Mouse (Mus musculus): ENCODE data around the gene Cldn4. TPM values are rescaled to one million over a fixed set of nuclear protein-coding genes. Genes with fewer than 3 reads are reported as not detected.
A peak's percentile ranks its signal among the peaks of the same experiment; 100 is the strongest.
"Not testable (repeated sequence)": the region's sequence is repeated elsewhere in the genome, so short reads cannot be mapped to it uniquely, and the experiment has no call there.

Cldn4 gene
- total RNA-seq, 2 experiments from 2014 or later: not detected

DNA sequence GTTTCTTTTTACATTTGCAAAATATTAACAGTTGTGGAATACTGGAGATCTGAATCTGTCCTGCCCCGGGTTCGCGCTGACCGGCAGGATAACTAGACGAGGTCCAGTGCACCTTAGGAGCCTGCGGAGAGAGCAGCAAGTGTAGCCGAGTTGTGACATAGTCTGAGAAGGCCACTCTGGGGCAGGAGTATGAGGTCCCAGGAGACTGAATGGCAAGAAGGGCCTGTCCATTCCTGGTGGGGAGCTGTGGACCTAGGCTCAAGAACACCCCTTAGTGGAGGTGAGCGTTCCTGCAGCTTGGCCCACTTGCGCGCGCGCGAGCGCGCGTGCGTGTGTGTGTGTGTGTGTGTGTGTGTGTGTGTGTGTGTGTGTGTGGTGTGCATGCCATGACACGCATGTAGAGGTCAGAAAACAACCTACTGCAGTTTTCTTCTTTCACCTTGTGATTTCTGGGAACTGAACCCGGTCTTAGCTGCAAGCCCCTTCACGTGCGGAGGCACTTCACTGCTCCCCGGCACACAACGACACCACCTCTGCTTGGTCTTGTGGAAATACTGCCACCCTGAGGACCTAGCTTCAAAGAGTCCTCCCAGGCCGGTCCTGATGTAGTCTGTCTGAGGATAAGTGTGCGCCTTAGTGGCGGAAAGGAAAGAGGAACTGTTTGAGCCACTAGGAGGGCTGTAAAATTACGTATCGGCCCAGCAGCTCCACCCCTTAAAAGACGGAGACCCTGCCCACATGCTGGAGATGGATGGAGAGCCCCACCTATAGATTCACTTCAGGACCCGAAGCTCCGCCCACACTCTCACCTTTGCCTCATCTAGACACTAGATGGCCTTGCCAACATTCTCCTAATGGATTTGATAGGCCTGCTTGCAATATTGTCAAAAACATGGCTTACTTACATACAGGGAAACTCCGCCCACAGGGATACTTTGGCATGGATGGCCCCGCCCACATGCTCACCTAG, 19.4 kb upstream of the Cldn4 start:
- peak; percentile 88 for ATAC-seq (replicated peaks; ENCODE audit: low FRiP score, poor library complexity, severe bottlenecking)

DNA sequence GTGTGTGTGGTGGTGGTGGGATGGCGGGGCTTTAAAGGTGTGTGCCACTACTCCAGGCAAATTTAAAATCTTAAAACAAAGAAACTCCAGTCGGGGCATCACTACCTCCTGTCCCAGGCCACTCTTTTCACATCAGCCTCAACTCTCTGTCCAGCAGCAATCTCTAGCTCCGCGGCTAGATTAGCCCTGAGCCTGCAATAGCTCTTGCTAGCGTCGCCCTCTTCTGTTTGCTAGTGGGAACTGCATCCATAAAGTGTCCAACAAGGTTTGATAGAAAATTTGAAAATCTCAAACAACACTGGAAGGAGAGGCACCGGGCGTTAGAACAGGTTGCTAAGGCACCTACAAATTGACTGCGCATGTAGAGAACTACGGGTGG, 18.7 kb upstream of the Cldn4 start:
- ATAC-seq (replicated peaks; ENCODE audit: low FRiP score, poor library complexity, severe bottlenecking): peak; percentile 82

DNA sequence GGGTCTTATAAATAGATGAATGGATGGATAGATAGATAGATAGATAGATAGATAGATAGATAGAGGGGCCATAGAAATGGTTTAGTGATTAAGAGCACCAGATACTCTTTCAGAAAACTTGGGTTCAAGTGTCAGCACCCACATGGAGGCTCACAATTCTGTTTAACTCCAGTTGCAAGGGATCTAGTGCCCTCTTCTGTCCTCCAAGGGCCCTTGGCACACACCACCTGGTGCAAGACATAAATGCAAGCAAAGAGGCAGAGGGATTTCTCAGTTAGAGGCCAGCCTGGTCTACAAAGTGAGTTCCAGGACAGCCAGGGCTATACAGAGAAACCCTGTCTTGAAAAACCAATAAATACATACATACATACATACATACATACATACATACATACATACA, 17.9 kb upstream of the Cldn4 start:
- not testable (repeated sequence) for ATAC-seq (replicated peaks; ENCODE audit: low FRiP score, poor library complexity, severe bottlenecking)

DNA sequence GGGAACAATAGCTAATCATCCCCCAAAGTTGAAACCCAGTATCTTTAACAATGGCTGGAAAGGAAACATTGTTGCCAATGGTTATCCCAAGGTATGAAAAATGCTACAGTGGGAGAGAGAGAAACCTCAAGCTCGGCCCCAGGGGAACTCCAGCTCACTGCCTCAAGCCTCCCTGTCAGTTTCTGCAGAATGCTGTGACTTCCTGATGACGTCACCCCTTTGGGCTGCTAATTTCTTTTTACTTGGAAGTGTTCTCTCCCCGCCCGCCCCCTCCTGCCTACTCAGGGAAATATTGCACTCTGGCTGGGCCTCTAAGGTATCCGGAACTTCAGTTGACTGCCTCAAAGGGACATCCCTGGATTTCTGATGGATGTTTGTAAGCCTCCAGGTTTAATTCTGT, 16.8 kb upstream of the Cldn4 start:
- no peak for ATAC-seq (replicated peaks; ENCODE audit: low FRiP score, poor library complexity, severe bottlenecking)

DNA sequence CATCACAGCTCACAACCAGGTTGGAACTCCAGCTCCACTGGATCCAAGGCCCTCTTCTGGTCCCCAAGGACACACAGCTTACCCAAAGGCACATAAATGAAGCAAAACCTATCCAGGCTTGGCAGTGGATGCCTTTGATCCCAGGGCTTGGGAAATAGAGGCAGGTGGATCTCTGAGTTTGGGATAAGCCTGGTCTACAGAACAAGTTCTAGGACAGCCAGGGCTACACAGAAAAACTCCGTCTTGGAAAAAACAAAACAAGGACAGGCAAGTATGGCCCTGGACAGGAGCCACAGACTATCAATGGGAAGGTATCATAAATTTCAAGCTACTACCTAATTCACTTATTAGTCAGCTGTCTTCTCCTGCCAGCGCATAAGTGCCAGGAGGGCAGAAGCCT, 14.8 kb upstream of the Cldn4 start:
- ATAC-seq (replicated peaks; ENCODE audit: low FRiP score, poor library complexity, severe bottlenecking): no peak

DNA sequence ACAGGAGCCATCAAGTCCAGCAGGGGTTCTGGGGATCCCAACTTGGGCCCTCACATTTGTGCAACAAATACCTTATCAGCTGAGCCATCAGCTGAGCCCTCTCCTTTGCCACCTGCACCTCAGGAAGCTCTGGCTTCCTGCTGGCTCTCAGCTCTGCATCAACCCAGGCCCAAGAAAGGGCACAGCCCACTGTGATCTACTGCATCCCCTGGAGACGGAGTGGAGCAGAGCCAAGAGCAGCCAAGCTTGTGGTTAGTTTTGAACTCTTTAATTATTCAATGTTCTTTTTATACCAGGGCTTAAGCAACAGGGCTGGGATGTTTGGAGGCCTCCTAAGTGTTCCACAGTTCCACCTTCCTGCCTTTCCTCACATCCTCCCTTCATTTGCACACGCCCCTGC, 13.7 kb upstream of the Cldn4 start:
- ATAC-seq (replicated peaks; ENCODE audit: low FRiP score, poor library complexity, severe bottlenecking): no peak

DNA sequence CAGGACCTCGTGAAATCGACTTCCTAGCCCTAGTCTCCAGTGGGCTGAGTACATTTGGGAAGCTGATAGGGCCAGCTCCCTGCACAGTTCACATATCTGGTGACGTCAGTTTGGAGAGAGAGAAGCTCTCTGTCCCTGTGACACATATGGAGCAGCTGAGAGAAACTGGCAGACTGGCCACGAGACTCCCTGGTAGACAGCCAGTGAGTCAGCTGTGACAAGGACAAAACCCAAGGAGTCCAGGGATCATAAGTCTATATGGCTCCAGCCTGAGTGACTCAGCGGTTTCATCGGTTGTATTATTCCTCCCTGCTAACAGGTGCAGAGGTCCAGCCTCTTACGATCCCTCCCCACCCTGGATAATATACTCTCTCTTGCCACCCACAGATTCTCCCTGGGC, 12.4 kb upstream of the Cldn4 start:
- peak; percentile 55 for ATAC-seq (replicated peaks; ENCODE audit: low FRiP score, poor library complexity, severe bottlenecking)

DNA sequence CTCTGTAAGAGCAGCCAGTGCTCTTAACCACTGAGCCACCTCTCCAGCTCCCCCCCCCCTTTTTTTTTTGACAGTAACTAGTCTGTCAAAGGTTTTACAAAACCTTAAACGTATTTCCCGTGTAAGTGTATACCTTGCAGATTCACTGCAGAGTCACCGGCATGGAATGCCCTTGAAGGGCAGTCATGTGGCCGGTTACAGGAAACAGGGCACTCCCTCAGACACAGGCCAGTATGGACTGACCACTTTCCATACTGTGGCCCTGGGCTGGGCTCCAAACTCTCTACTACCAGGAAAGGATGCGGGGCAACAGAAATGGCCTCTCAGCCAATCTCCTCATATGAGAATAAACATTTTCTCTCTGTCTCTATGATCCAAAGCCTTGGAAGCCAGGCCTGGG, 8.8 kb upstream of the Cldn4 start:
- no peak for ATAC-seq (replicated peaks; ENCODE audit: low FRiP score, poor library complexity, severe bottlenecking)

DNA sequence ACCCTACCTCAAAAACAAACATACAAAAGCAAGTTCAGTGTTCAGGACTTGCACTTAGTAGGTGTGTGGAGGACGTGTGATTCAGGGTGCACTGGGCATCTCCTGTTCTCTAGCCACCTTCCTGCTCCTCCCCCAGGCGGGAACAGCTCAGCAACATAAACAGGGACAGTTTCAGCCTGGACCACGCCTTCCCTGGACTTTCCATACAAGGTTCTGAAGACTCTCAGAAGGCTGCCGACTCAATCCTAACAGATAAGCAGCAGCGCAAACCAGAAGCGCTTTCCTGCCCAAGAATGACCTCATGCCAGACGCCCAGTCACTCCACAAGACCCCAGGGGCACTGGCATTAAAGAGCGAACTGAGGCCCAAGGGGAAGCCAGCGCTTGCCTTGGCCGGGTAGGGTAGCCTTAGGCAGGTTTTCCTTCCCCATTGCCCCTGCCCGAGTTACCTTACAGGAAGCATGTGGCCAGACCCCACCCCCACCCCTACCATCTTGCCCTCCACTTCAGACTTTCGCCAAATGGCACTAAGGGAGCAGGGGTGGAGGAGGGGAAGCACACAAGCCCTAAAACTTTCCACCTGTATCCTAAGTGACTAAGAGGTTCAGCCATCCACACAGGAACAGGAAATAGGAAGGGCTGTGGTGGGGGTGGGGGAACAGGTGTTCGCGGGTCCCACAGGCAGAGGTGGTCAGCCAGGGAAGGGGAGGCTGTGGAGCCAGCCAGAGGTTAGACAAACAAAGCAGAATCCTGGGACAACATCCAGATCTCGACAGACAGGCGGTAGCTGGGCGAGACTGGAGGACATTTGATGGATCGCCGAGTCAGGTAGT, 4.5 kb upstream of the Cldn4 start:
- 0 out of 2 replicates have a peak, but pooled peaks have one; percentile 42 for ATAC-seq (replicated peaks; ENCODE audit: low FRiP score, poor library complexity, severe bottlenecking)

DNA sequence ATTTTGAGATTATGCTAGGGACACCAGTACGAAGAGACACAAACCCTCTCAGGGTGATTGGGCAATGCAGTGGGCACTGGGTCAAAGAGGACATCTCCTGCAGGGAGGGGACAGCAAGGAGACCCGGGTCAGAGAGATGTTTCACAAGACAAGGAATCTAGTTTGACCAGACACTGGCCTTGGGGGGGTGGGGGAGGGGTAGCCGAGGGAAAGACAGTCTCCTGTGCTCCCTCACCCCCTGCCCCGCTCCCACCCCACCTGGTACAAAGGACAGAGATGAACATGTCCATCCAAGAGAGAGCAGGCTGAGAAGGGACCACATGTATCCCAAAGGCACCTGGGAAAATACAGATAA, 1.3 kb upstream of the Cldn4 start:
- ATAC-seq (replicated peaks; ENCODE audit: low FRiP score, poor library complexity, severe bottlenecking): no peak

DNA sequence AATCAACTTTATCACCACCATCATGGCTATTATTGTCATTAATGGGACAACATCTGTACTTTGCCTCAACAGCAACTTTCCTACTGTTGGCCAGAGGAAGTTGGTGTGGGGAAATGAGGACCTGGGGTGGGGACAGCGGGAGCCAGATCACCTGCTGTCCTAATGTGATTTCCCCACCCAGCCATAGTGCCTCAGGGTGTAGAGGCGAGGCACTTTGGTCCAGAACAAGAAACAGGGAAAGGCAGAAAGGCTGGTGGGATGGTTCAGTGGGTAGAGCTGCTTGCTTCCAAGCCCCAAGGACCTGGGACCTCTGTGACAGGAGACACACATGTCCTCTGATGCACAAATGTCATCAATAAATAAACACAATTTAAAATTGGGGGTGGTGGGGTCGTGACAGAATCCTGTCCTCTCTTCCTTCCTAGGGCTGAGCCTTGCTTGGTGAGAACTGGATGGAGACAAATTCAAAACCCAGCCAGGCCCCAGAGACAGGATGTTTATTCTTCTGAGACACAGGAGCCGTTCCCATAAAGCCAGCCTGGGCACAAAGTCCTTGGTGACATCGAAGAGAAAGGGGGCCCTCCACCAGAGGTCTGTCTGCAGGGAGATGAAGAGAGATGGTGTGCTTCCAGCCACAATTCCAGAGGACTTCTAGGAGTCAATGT, 818 bp upstream of the Cldn4 start:
- ATAC-seq (replicated peaks; ENCODE audit: low FRiP score, poor library complexity, severe bottlenecking): no peak

DNA sequence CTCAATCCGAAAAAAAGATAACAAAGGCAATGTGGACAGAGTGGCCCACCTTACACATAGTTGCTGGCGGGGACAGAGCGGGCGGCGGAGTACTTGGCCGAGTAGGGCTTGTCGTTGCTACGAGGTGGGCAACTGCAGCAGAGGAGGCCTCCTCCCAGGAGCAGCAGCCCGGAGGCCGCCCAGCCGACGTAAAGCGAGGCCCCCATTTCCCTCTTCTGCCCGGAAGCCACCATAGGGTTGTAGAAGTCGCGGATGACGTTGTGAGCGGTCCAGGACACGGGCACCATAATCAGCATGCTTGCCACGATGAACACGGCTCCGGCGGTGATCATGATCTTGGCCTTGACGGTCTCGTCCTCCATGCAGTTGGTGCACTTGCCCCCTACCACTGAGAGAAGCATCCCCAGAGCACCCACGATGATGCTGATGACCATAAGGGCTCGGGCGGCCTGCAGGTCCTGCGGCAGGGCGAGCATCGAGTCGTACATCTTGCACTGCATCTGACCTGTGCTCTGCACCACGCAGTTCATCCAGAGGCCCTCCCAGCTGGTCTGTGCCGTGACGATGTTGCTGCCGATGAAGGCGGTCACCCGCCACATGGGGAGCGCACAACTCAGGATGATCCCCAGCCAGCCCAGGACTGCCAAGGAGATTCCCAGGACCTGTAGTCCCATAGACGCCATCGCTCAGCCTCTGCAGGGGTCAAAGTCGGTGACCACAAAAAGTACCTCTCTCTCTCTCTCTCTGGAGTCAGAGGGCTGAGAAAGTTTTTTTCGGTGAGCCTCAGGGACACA, 474 bp downstream of the Cldn4 start:
- no peak for ATAC-seq (replicated peaks; ENCODE audit: low FRiP score, poor library complexity, severe bottlenecking)

DNA sequence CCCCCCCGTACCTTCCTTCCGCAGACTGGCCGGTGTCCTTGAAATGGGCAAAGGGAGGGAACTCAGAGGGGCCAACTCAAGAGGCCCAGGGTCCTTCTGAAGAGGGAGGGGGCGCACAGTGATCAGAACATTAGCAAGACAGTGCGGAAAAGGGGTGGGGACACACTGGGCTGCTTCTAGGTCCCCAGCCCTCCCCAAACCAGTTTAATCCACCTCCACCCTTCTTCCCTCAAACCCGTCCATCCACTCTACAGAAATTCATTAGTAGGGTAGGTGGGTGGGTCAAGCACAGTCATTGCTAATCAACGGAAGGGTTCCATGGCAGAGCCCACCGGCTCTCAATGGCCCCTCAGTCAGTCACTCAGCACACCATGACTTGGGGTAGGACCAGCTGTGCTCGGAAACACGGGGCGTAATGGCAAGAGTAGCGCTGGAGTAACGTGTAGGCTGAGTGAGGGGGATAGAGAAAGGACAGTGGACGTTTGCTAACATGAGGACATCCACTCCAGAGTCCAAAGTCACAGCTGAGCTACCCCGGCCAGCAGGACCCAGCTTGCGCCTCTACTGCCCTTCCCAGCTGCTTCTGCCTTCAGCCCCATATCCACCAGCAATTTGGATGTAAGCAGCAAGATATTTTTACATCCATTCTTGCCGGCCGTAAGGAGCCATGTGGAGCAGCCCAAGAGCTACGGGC, 1.3 kb downstream of the Cldn4 start:
- ATAC-seq (replicated peaks; ENCODE audit: low FRiP score, poor library complexity, severe bottlenecking): no peak

DNA sequence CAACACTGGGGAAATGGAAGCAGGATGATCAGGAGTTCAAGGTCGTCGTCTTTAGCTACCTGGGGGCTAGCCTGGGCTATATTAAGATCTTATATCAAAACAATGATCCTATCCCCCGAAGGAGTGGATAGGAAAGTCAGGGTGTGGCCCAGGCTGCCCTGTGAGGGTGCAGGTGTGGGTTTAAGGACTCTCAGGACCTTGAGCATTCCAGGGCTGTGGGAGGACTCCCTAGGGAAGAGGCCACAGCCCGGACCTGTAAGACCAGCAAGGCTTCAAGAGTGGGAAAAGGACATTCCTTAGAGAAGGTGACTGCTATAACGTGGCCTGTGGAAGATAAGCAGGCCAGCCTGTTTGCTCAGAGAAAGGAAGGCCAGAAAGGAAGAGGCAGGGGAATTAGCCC, 2.6 kb downstream of the Cldn4 start:
- ATAC-seq (replicated peaks; ENCODE audit: low FRiP score, poor library complexity, severe bottlenecking): no peak

DNA sequence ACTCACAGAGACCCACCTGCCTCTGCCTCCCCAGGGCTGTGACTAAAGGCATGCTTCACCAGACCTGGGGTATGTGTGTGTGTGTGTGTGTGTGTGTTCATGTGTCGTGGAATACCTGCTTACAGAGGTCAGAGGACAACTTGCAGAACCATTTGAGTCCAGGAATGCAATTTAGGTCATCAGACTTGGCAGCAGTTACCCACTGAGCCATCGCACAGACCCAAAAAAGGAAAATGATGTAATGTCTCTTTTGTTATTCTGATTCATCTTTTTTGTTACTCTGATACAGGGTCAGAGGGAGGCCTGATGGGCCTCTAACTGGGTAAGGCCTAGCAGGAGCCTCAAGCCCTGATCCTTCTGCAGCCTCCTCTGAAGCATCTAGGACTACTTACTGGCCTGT, 4.0 kb downstream of the Cldn4 start:
- no peak for ATAC-seq (replicated peaks; ENCODE audit: low FRiP score, poor library complexity, severe bottlenecking)

DNA sequence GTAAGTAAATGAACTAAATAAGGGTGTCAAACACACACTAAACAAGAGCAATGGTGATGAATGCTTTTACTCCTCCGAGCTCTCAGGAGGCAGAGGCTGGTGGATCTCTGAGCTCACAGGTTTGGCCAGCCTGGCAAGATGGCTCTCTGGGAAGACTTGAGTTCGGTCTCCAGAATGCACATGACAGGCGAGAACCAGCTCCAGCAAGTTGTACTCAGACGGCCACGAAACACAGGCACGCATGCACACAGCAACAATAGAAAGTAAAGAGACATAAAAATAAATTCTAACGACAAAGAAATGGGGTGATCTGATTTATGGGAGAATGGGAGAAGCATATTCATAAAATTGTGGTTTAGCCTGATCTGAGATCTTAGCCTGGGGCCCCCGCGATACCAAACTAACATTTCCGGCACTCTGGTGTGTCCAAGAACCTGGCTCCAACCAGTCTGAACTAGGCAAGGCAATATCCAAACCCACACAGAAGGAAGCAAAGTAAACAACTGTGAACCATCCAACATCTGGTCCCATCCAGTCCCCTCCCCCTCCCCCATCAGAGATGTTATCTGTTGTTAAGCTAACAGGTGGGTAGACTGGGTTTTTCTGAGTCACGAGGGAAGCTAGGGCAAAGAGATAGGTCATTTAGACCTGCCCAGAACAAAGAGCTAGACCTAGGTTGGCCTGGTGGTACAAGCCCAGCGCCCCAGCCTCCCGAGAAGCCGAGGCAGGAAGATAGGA, 5.1 kb downstream of the Cldn4 start:
- no peak for ATAC-seq (replicated peaks; ENCODE audit: low FRiP score, poor library complexity, severe bottlenecking)

DNA sequence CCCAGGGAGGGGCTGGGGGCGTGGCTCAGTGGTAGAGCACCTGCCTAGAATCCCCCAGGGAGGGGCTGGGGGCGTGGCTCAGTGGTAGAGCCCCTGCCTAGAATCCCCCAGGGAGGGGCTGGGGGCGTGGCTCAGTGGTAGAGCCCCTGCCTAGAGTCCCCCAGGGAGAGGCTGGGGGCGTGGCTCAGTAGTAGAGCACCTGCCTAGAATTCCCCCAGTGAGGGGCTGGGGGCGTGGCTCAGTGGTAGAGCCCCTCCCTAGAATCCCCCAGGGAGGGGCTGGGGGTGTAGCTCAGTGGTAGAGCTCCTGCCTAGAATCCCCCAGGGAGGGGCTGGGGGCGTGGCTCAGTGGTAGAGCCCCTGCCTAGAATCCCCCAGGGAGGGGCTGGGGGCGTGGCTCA, 7.2 kb downstream of the Cldn4 start:
- not testable (repeated sequence) for ATAC-seq (replicated peaks; ENCODE audit: low FRiP score, poor library complexity, severe bottlenecking)

DNA sequence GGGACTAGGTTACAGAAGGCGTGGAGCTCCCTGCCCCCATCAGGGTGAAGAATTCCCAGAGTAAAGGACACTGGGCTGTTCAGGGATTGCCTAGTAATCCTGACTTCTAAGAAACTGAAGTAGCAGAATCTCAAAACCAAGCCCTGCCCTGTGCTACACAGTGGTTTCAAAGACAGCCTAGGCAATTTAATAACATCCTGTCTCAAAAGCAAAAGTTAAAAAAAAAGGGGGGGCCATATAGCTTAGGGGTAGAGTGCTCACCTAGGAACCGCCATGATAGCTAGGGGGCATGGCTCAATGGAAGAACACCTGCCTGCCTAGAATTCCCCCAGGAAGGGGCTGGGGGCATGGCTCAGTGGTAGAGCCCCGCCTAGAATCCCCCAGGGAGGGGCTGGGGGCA, 7.7 kb downstream of the Cldn4 start:
- no peak for ATAC-seq (replicated peaks; ENCODE audit: low FRiP score, poor library complexity, severe bottlenecking)
